ENCODE assay signal across 27 mouse cellular contexts in the genomic region with DNA sequence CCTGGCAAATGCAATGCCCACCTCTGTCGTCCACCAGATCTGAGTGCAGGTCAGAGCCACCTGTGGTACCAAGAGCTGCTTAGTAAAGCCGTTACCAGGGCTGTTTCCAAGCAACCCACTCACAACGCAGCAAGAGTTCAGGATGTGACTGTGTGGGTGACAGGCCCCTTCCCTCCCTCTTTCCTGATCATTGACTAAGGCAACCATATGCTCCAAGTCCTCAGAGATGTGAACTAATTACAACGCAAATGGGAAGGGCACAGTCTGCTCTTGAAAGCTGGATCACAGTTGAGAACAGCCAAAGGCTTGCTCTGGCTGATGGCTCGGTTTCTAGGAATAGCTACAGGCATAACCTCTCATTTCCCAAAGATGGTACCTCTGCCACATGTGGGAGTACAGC.
DNase-seq lines count a peak whose midpoint lies in the region; ATAC-seq and TF ChIP-seq lines count a peak whose summit lies in the region.
"Had no signal": no experiment of that assay in that cellular context is flagged by ENCODE, and none has a peak within 500 bp of the region (broad histone marks: within the 10 kb centered on the region; RNA-seq: fewer than 3 reads in every experiment).

No protein-coding gene starts in this region.

- H3K4me1 ChIP-seq in lung, postnatal 0 days (ENCODE audit: insufficient read depth, low read depth, low read length), result no peaks in the 10 kb centered on the region
- H3K4me1 ChIP-seq: embryonic facial prominence, embryonic 13.5 days; forebrain, embryonic 10.5 days; heart, embryonic 10.5 days; heart, embryonic 15.5 days; hindbrain, embryonic 13.5 days had no signal

- H3K36me3 ChIP-seq in lung, postnatal 0 days (ENCODE audit: insufficient read depth, low read length), result no peaks in the 10 kb centered on the region
- H3K36me3 ChIP-seq: embryonic facial prominence, embryonic 13.5 days; forebrain, embryonic 10.5 days; heart, embryonic 10.5 days; heart, embryonic 15.5 days; hindbrain, embryonic 13.5 days had no signal

- no peak overlapping the region for H3K4me2 ChIP-seq in lung, postnatal 0 days (replicated peaks; ENCODE audit: low read depth, low read length)
- H3K4me2 ChIP-seq: embryonic facial prominence, embryonic 13.5 days; heart, embryonic 15.5 days; hindbrain, embryonic 13.5 days had no signal

- no peaks in the 10 kb centered on the region for H3K27me3 ChIP-seq in lung, postnatal 0 days (replicated peaks; ENCODE audit: insufficient read depth, low read length)
- H3K27me3 ChIP-seq: embryonic facial prominence, embryonic 13.5 days; heart, embryonic 15.5 days; hindbrain, embryonic 13.5 days had no signal

- no peaks in the 10 kb centered on the region for H3K9me3 ChIP-seq in lung, postnatal 0 days (ENCODE audit: low read length)
- H3K9me3 ChIP-seq: embryonic facial prominence, embryonic 13.5 days; forebrain, embryonic 10.5 days; heart, embryonic 10.5 days; heart, embryonic 15.5 days; hindbrain, embryonic 13.5 days had no signal

- no peak for ATAC-seq in lung, postnatal 0 days

- WGBS in lung, postnatal 0 days, result 65% methylated on average over 5 of the region's 5 CpGs

- peak; percentile 55 for DNase-seq in layer of hippocampus, adult 11-12 months (ENCODE audit: low spot score)
- DNase-seq in layer of hippocampus, postnatal 25 days (ENCODE audit: extremely low spot score in 1 of 2, low spot score in 1 of 2), result no peak
- peak; percentile 71 for DNase-seq in brain, adult 2 months (ENCODE audit: low read depth, low spot score)
- peak; percentile 60 for DNase-seq in brain, embryonic 14.5 days (ENCODE audit: low read depth)
- DNase-seq in layer of hippocampus, adult 9-11 months, result peak; percentile 85
- DNase-seq in lung, postnatal 0 days (ENCODE audit: low spot score), result no peak
- no peak for DNase-seq in adrenal gland, adult 18-20 months (ENCODE audit: low spot score in 2 of 2)
- DNase-seq: adrenal gland, adult 2 months; adrenal gland, postnatal 36 days; B cell, adult 2 months; cerebellum, adult 11 months; cerebellum, adult 9-10 months; gastrocnemius, postnatal 14 days; heart, postnatal 36 days; kidney, adult 11 months; kidney, postnatal 14 days; liver; lung, adult 2 months; lung, postnatal 14 days; midbrain, embryonic 14.5 days; thymus, postnatal 14 days had no signal

- H3K27ac ChIP-seq in lung, postnatal 0 days (ENCODE audit: low read length), result no peak overlapping the region
- H3K27ac ChIP-seq: embryonic facial prominence, embryonic 13.5 days; forebrain, embryonic 10.5 days; heart, embryonic 10.5 days; heart, embryonic 15.5 days; hindbrain, embryonic 13.5 days; liver, embryonic 14.5 days had no signal

- no peak for TF ChIP-seq CTCF in brain, embryonic 14.5 days (IDR thresholded peaks at IDR 0.05; ENCODE audit: borderline replicate concordance, extremely low read depth, insufficient read depth, insufficient read length)
- no peak for TF ChIP-seq CTCF in lung, postnatal 0 days (IDR thresholded peaks at IDR 0.05)

- TF ChIP-seq EP300 in lung, postnatal 0 days (IDR thresholded peaks at IDR 0.05), result no peak

- TF ChIP-seq POLR2A in brain, embryonic 14.5 days (IDR thresholded peaks at IDR 0.05; ENCODE audit: borderline replicate concordance, extremely low read depth, insufficient read depth, insufficient read length, poor library complexity, severe bottlenecking), result no peak

- H3K4me3 ChIP-seq in lung, postnatal 0 days (ENCODE audit: low read depth, low read length), result no peak overlapping the region
- H3K4me3 ChIP-seq: embryonic facial prominence, embryonic 13.5 days; forebrain, embryonic 10.5 days; heart, embryonic 10.5 days; heart, embryonic 15.5 days; hindbrain, embryonic 13.5 days had no signal

- H3K9ac ChIP-seq in lung, postnatal 0 days (replicated peaks; ENCODE audit: low read depth), result no peak overlapping the region
- H3K9ac ChIP-seq: embryonic facial prominence, embryonic 13.5 days; heart, embryonic 15.5 days; hindbrain, embryonic 13.5 days; liver, embryonic 14.5 days had no signal

Comparison
In these comparisons a context has a peak if more than half of its experiments do, and no peak if none do; other contexts are left out.
1. DNase-seq: peak in layer of hippocampus, adult 11-12 months (single experiment), brain, adult 2 months (single experiment), brain, embryonic 14.5 days (single experiment) and layer of hippocampus, adult 9-11 months (single experiment); none in layer of hippocampus, postnatal 25 days (0 of 2), lung, postnatal 0 days (single experiment) and adrenal gland, adult 18-20 months (0 of 2).